Mouse (Mus musculus): ENCODE measurements around the gene Lce1k.
"Not testable (repeated sequence)": the region's sequence is repeated elsewhere in the genome, so short reads cannot be mapped to it uniquely, and the experiment has no call there.

Gene Lce1k

GRCm38 (mm10) chr3:92807791-92808190, at the start of gene Lce1k:
Gene Lce1k (minus strand): TSS chr3:92807891.
- DNase-seq (ENCODE audit: extremely low read depth, low read depth, low spot score): no peak

- DNase-seq (ENCODE audit: extremely low read depth, low read depth, low spot score): no peak
These were observed 43.5 kb upstream of the Lce1k start, which contains the start of gene Lce1l for GRCm38 (mm10) chr3:92851186-92851585. Gene Lce1l (minus strand): TSS chr3:92851286.

DNA sequence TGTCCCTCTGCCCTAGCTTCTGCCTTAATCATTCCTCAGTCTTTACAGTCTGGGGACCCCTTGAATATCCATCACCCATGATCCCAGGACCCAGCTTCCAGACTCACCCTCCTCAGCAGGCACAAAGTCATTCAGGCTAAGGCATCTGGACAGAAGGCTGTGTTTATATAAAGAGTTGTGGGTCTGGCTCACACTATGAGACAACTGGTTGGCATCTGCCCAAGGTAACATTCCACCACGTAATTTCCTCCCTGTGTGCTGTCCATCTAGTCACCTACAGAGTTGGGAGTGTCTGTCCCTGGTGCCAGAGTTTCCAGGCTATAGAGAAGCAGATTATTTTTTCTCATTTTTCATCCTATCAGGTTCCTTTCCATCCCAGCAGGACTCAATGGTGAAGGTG, 19.4 kb upstream of the Lce1k start, which contains the start of gene Kprp:
Kprp (minus strand) TSS at position 140 of the 400 bp plus-strand sequence.
- DNase-seq (ENCODE audit: extremely low read depth, low read depth, low spot score): no peak

- DNase-seq (ENCODE audit: extremely low read depth, low read depth, low spot score): no peak
These were observed 18.1 kb upstream of the Lce1k start for GRCm38 (mm10) chr3:92825808-92826207.

DNA sequence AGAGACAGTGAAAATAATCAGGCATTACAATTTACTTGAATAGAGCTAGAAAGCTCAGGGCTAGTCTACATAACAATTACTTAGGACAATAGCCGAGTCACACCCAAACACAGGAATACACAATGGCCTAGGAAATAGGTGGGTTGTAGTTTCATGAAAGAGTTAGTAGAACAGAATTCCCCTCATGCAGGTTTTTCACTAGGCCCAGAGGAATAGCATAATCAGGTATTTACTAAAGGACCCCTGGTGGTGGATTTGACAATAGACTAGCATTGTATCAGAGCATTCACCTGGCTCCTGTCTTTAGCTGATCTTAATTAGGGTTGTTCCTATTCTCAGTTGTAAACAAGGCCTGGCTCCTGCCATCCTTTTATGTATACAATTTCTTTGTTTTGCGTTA, 8.3 kb upstream of the Lce1k start:
- not testable (repeated sequence) for DNase-seq (ENCODE audit: extremely low read depth, low read depth, low spot score)

DNA sequence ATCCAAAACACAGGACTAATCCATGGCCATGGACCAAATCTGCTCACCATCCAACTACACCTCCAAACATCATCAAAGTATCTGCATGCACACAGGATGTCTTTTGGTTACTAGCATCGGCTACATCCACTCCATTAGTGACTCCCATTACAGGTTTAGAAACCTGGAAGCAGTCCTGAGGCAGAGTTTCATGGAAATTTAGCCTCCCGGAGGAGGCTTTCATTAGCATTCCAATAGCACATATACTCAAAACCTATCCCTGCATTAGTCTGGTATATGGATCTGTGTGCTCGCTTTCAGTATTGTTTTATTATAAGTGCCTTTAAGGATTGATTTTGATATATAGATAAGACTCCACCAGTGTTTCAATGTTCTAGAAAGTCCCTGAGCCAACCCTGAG, 7.9 kb upstream of the Lce1k start:
- no peak for DNase-seq (ENCODE audit: extremely low read depth, low read depth, low spot score)

DNA sequence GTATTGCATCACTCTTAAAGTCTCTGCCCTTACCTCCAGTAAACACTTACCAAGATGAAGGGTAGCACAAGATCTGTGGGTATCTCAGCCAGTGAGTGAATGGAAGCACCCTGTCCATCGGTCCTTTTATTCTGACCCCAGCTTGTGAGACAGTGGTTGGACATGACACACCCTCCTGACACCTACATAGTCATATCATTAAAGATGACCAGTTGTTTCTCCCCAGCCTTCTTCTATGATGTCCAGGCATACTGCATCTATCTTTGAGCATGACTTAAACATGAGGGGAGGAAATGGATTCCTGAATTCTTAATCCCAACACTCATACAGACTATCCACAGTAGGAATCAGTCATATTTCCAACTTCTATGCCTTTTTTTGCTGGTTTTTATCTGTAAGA, 17.3 kb downstream of the Lce1k start, which contains the start of gene Lce1j:
Lce1j (minus strand) TSS at position 101 of the 400 bp plus-strand sequence.
- no peak for DNase-seq (ENCODE audit: extremely low read depth, low read depth, low spot score)

DNA sequence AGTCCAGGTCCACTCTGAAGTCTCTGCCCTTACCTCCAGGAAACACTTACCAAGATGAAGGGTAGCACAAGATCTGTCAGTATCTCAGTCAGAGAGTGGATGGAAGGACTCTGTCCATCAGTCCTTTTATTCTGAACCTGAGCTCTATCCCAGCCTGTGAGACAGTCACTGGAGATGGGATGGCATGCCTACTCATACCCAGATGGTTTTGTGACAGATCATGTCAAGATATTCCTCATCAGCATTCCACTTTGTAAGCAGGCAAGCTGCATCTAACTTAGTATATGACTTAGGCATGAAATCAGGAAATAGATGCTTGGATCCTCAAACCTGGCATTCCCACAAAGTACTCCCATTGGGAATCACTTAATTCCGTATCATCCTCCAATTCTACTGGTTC, 28.9 kb downstream of the Lce1k start, which contains the start of gene Lce1i:
Lce1i (minus strand) TSS at position 101 of the 400 bp plus-strand sequence.
- DNase-seq (ENCODE audit: extremely low read depth, low read depth, low spot score): no peak

DNA sequence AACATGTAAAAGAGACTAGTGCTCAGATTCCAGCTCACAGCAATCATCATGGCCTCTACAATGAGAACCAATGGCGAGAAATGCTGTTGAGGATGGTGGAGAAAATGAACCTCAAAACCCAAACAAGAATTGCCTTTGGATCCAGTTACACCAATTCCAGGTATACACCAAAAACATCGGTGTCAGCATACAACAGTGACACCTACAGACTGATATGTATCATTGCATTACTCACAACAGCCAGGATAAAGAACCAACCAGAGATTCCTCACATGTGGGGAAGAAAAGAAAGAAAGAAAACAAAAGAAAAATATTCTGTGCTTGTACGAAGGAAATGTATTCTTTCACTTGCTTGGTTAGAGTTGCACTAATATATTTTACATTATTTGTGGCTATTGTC, 36.1 kb downstream of the Lce1k start:
- DNase-seq (ENCODE audit: extremely low read depth, low read depth, low spot score): no peak

DNA sequence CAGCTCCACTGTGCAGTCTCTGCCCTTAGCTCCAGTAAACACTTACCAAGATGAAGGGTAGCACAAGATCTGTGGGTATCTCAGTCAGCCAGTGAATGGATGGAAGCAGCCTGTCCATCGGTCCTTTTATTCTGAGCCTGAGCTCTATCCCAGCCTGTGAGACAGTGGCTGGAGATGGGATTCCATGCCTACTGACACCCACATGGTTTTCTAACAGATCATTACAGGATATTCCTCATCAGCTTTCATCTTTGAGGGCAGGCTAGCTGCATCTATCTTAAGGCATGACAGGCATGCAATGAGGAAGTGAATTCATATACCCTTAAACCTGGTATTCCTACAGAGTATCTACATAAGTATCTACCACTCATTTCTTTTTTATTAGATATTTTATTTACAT, 42.7 kb downstream of the Lce1k start, which contains the start of gene Lce1h:
Lce1h (minus strand) TSS at position 101 of the 400 bp plus-strand sequence.
- DNase-seq (ENCODE audit: extremely low read depth, low read depth, low spot score): no peak
